Mouse (Mus musculus): ENCODE results near the gene Chchd1. TPM values are rescaled to one million over a fixed set of nuclear protein-coding genes. Genes with fewer than 3 reads are reported as not detected.

Gene Chchd1
- polyA plus RNA-seq, 1 experiment = 13.9 TPM

DNA sequence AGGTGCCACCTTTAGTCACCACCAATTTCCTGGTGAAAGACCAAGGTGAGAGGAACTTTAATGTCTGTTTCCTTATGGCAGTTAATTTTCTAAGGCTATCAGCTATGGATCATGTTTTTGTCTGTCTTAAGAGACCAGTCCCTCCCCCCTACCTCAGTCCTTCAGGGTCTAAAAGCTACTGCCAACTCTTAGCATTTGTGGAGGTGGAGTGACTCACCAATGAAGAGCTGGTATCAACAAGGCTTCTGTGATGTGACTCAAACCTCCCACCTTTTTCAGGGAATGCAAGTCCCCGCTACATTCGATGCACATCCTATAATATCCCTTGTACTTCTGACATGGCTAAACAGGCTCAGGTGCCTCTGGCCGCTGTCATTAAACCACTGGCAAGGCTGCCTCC is 16.2 kb upstream of the Chchd1 start:
- 93% methylated on average over 3 of the region's 3 CpGs for whole genome bisulfite sequencing
- H3K36me3 ChIP-seq (ENCODE audit: control insufficient read depth, insufficient read depth, low read length) = peaks cover 93% of the 10 kb centered on the region
- H3K4me3 ChIP-seq (ENCODE audit: low read depth, low read length) = no peak overlapping the region
- TF ChIP-seq CTCF (IDR thresholded peaks at IDR 0.05; ENCODE audit: extremely low read depth, insufficient read length, insufficient replicate concordance, low read depth, low read length) (no peak), POLR2A (IDR thresholded peaks at IDR 0.05; ENCODE audit: low read depth, low read length) (no peak)
- no peaks in the 10 kb centered on the region for H3K27me3 ChIP-seq (ENCODE audit: control insufficient read depth, insufficient read depth, low read length)
- H3K27ac ChIP-seq (ENCODE audit: insufficient read depth, low read depth, low read length) = no peak overlapping the region
- peaks cover 6% of the 10 kb centered on the region; the same call in 1 of the 2 replicates for H3K4me1 ChIP-seq (ENCODE audit: control insufficient read depth, insufficient read depth, insufficient read length, low read length)

- Histone ChIP-seq H3K27ac (ENCODE audit: insufficient read depth, low read depth, low read length) (no peak overlapping the region), H3K4me3 (ENCODE audit: low read depth, low read length) (no peak overlapping the region), H3K27me3 (ENCODE audit: control insufficient read depth, insufficient read depth, low read length) (no peaks in the 10 kb centered on the region), H3K36me3 (ENCODE audit: control insufficient read depth, insufficient read depth, low read length) (peaks cover 91% of the 10 kb centered on the region), H3K4me1 (ENCODE audit: control insufficient read depth, insufficient read depth, insufficient read length, low read length) (no peaks in the 10 kb centered on the region)
- TF ChIP-seq POLR2A (IDR thresholded peaks at IDR 0.05; ENCODE audit: low read depth, low read length) = no peak
- TF ChIP-seq CTCF (IDR thresholded peaks at IDR 0.05; ENCODE audit: extremely low read depth, insufficient read length, insufficient replicate concordance, low read depth, low read length) = no peak
- 84% methylated on average over 2 of the region's 2 CpGs for WGBS
These were observed 13.8 kb upstream of the Chchd1 start for GRCm38 (mm10) chr14:20689009-20689408.

DNA sequence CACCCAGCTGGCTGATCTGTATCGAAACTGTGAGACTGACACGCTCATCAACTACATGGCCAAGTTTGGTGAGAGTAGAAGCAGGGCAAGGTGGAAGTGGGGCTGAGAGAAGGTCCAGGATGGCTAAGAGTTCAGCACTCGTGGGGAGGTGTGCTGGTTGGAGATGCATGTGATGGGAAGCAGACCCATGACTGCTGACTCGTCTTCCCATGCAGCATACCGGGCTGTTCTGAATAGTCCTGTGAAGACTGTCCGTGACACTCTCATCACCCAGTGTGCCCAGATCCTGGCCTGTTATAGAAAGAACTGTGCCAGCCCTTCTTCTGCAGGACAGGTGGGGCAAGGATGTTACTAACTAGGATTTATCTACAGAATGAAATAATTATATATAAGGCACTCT is 11.0 kb upstream of the Chchd1 start:
- no peak overlapping the region for H3K27ac ChIP-seq (ENCODE audit: insufficient read depth, low read depth, low read length)
- peaks cover 9% of the 10 kb centered on the region for H3K4me1 ChIP-seq (ENCODE audit: control insufficient read depth, insufficient read depth, insufficient read length, low read length)
- TF ChIP-seq POLR2A (IDR thresholded peaks at IDR 0.05; ENCODE audit: low read depth, low read length) (no peak), CTCF (IDR thresholded peaks at IDR 0.05; ENCODE audit: extremely low read depth, insufficient read length, insufficient replicate concordance, low read depth, low read length) (no peak)
- WGBS = 93% methylated on average over 6 of the region's 6 CpGs
- H3K27me3 ChIP-seq (ENCODE audit: control insufficient read depth, insufficient read depth, low read length) = no peaks in the 10 kb centered on the region
- no peak overlapping the region for H3K4me3 ChIP-seq (ENCODE audit: low read depth, low read length)
- H3K36me3 ChIP-seq (ENCODE audit: control insufficient read depth, insufficient read depth, low read length) = peaks cover 67% of the 10 kb centered on the region

DNA sequence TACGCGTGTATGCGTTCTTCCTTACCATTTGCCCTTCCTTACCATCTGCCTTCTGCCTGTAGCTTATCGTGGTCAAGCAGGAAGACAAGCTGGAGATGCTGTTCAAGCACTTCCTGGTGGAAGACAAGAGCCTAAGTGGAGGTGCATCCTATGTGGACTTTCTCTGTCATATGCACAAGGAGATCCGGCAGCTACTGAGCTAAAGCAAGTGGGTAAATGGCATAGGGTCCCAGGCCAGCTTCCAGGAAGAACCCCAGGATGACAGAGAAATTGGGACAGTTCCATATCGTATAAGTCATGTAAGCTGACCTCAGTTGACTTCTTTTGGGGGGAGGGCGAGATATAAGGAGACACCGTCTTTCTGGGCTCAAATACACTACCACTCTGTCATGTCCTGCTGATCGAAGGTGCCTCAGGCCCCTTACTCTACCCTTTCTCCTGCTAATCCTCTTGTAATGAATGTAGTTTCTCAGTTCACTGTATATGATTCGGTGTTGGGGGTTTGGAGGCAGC is 9.2 kb upstream of the Chchd1 start:
- TF ChIP-seq POLR2A (IDR thresholded peaks at IDR 0.05; ENCODE audit: low read depth, low read length) (no peak), CTCF (IDR thresholded peaks at IDR 0.05; ENCODE audit: extremely low read depth, insufficient read length, insufficient replicate concordance, low read depth, low read length) (no peak)

DNA sequence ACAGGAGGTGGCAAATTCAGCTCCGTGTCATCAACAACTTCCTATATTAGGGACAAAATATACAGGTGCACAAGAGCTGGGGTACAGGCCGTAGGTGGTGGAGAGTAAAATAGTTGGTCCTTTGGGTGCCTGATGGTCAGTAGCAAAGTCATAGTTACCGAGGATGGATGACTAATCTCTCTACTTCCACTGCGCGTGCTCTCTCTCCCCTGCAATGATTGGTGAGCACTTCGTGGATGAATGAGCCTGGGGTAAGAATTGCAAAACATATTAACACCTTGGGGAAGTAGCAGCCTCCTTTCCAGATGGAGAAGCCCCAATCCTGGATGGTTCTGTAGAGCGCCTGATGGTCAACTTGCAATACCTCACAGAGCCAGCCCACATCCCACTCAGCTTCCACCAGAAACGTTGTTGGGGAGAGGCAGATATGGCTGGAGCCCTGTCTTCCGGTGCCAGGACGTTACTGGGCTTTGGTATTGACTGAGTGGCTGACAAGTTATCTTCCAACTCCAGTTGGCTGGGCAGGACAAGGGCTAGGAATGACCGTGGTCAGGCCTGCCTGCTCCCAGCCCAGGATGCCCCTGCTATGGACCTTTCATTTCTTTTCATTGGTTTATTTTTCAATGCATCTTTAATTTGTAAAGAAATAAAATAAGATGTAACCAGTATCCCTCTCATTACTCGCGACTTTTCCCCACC is 8.5 kb upstream of the Chchd1 start:
- Histone ChIP-seq H3K36me3 (ENCODE audit: control insufficient read depth, insufficient read depth, low read length) (peaks cover 43% of the 10 kb centered on the region), H3K27me3 (ENCODE audit: control insufficient read depth, insufficient read depth, low read length) (no peaks in the 10 kb centered on the region), H3K4me1 (ENCODE audit: control insufficient read depth, insufficient read depth, insufficient read length, low read length) (peaks cover 9% of the 10 kb centered on the region), H3K27ac (ENCODE audit: insufficient read depth, low read depth, low read length) (no peak overlapping the region; the same call in 1 of the 2 replicates), H3K4me3 (ENCODE audit: low read depth, low read length) (peak overlapping the region; percentile 82)
- TF ChIP-seq CTCF (IDR thresholded peaks at IDR 0.05; ENCODE audit: extremely low read depth, insufficient read length, insufficient replicate concordance, low read depth, low read length) (no peak), POLR2A (IDR thresholded peaks at IDR 0.05; ENCODE audit: low read depth, low read length) (no peak)
- 39% methylated on average over 13 of the region's 13 CpGs for WGBS

More for the DNA sequence above, 9.2 kb upstream of the Chchd1 start:
- Histone ChIP-seq H3K36me3 (ENCODE audit: control insufficient read depth, insufficient read depth, low read length) (peaks cover 50% of the 10 kb centered on the region), H3K4me1 (ENCODE audit: control insufficient read depth, insufficient read depth, insufficient read length, low read length) (peaks cover 9% of the 10 kb centered on the region), H3K27ac (ENCODE audit: insufficient read depth, low read depth, low read length) (no peak overlapping the region), H3K4me3 (ENCODE audit: low read depth, low read length) (no peak overlapping the region), H3K27me3 (ENCODE audit: control insufficient read depth, insufficient read depth, low read length) (no peaks in the 10 kb centered on the region)
- 90% methylated on average over 10 of the region's 10 CpGs for WGBS

GRCm38 (mm10) chr14:20694884-20695760 is 7.7 kb upstream of the Chchd1 start, which contains the start of gene Fut11:
TSS of gene Fut11 (plus strand) at chr14:20694968.
- Histone ChIP-seq H3K27me3 (ENCODE audit: control insufficient read depth, insufficient read depth, low read length) (no peaks in the 10 kb centered on the region), H3K4me1 (ENCODE audit: control insufficient read depth, insufficient read depth, insufficient read length, low read length) (peaks cover 9% of the 10 kb centered on the region), H3K36me3 (ENCODE audit: control insufficient read depth, insufficient read depth, low read length) (peaks cover 35% of the 10 kb centered on the region), H3K27ac (ENCODE audit: insufficient read depth, low read depth, low read length) (peak within 1 kb of the TSS; percentile 84), H3K4me3 (ENCODE audit: low read depth, low read length) (peak within 1 kb of the TSS; percentile 82)
- WGBS = under 1% methylated on average over 110 of the region's 111 CpGs
- TF ChIP-seq POLR2A (IDR thresholded peaks at IDR 0.05; ENCODE audit: low read depth, low read length) (peak; percentile 44; the same call in 1 of the 2 replicates), CTCF (IDR thresholded peaks at IDR 0.05; ENCODE audit: extremely low read depth, insufficient read length, insufficient replicate concordance, low read depth, low read length) (no peak)
